Mouse (Mus musculus): ENCODE measurements around the gene Qtrt1. TPM values are rescaled to one million over a fixed set of nuclear protein-coding genes. Genes with fewer than 3 reads are reported as not detected.

Gene Qtrt1
- 22.5 and 25.5 TPM in 2 replicates for total RNA-seq (2017)

- peak; percentile 89 for ATAC-seq (replicated peaks; ENCODE audit: low read depth, poor library complexity, severe bottlenecking)
These were observed at the start of gene Qtrt1 for GRCm38 (mm10) chr9:21411669-21412550. Qtrt1 (plus strand) TSS chr9:21411837.

GRCm38 (mm10) chr9:21366541-21367220 lies 45.0 kb upstream of the Qtrt1 start:
- ATAC-seq (replicated peaks; ENCODE audit: low read depth, poor library complexity, severe bottlenecking), result 0 out of 2 replicates have a peak, but pooled peaks have one; percentile 12

- ATAC-seq (replicated peaks; ENCODE audit: low read depth, poor library complexity, severe bottlenecking), result peak; percentile 80
These were observed 44.1 kb upstream of the Qtrt1 start, which contains the start of gene Ilf3 for GRCm38 (mm10) chr9:21367357-21368111. Ilf3 (plus strand) TSS chr9:21367871.

- ATAC-seq (replicated peaks; ENCODE audit: low read depth, poor library complexity, severe bottlenecking), result peak; percentile 42
These were observed 43.5 kb upstream of the Qtrt1 start for GRCm38 (mm10) chr9:21368131-21368584.

- ATAC-seq (replicated peaks; ENCODE audit: low read depth, poor library complexity, severe bottlenecking), result no peak
These were observed 42.6 kb upstream of the Qtrt1 start for GRCm38 (mm10) chr9:21369080-21369479.

GRCm38 (mm10) chr9:21370876-21371275 lies 40.8 kb upstream of the Qtrt1 start:
- no peak for ATAC-seq (replicated peaks; ENCODE audit: low read depth, poor library complexity, severe bottlenecking)

GRCm38 (mm10) chr9:21372508-21372907 lies 39.1 kb upstream of the Qtrt1 start:
- ATAC-seq (replicated peaks; ENCODE audit: low read depth, poor library complexity, severe bottlenecking), result no peak

GRCm38 (mm10) chr9:21379195-21379594 lies 32.4 kb upstream of the Qtrt1 start:
- 0 out of 2 replicates have a peak, but pooled peaks have one; percentile 25 for ATAC-seq (replicated peaks; ENCODE audit: low read depth, poor library complexity, severe bottlenecking)

- no peak for ATAC-seq (replicated peaks; ENCODE audit: low read depth, poor library complexity, severe bottlenecking)
These were observed 30.8 kb upstream of the Qtrt1 start for GRCm38 (mm10) chr9:21380868-21381267.

GRCm38 (mm10) chr9:21383966-21384365 lies 27.7 kb upstream of the Qtrt1 start:
- ATAC-seq (replicated peaks; ENCODE audit: low read depth, poor library complexity, severe bottlenecking), result no peak

GRCm38 (mm10) chr9:21392646-21393175 lies 18.9 kb upstream of the Qtrt1 start:
- ATAC-seq (replicated peaks; ENCODE audit: low read depth, poor library complexity, severe bottlenecking), result no peak

- ATAC-seq (replicated peaks; ENCODE audit: low read depth, poor library complexity, severe bottlenecking), result no peak
These were observed 15.9 kb upstream of the Qtrt1 start for GRCm38 (mm10) chr9:21395692-21396091.

GRCm38 (mm10) chr9:21397170-21397569 lies 14.5 kb upstream of the Qtrt1 start:
- ATAC-seq (replicated peaks; ENCODE audit: low read depth, poor library complexity, severe bottlenecking), result no peak

- ATAC-seq (replicated peaks; ENCODE audit: low read depth, poor library complexity, severe bottlenecking), result no peak
These were observed 10.6 kb upstream of the Qtrt1 start for GRCm38 (mm10) chr9:21401042-21401441.

- ATAC-seq (replicated peaks; ENCODE audit: low read depth, poor library complexity, severe bottlenecking), result no peak
These were observed 8.8 kb upstream of the Qtrt1 start for GRCm38 (mm10) chr9:21402764-21403253.

GRCm38 (mm10) chr9:21403745-21404144 lies 7.9 kb upstream of the Qtrt1 start:
- no peak for ATAC-seq (replicated peaks; ENCODE audit: low read depth, poor library complexity, severe bottlenecking)

- no peak for ATAC-seq (replicated peaks; ENCODE audit: low read depth, poor library complexity, severe bottlenecking)
These were observed 6.1 kb upstream of the Qtrt1 start for GRCm38 (mm10) chr9:21405525-21405924.

- no peak for ATAC-seq (replicated peaks; ENCODE audit: low read depth, poor library complexity, severe bottlenecking)
These were observed 3.7 kb upstream of the Qtrt1 start for GRCm38 (mm10) chr9:21407951-21408350.

- ATAC-seq (replicated peaks; ENCODE audit: low read depth, poor library complexity, severe bottlenecking), result no peak
These were observed 3.0 kb upstream of the Qtrt1 start for GRCm38 (mm10) chr9:21408624-21409023.

All from common myeloid progenitor, adult 5-6 weeks (primary cell).